Mouse (Mus musculus) intestine, postnatal 0 days (tissue): Measurements from ENCODE around the gene Papss2. TPM values are rescaled to one million over a fixed set of nuclear protein-coding genes. Genes with fewer than 3 reads are reported as not detected.
"Not testable (repeated sequence)": the region's sequence is repeated elsewhere in the genome, so short reads cannot be mapped to it uniquely, and the experiment has no call there.

Source experiments
- ATAC-seq: fragments of 200-750 bp; cut with Nextera tagmentation; 2 replicates; pipeline ENCODE4 v1.8.0; 2017; ENCODE audit warnings: mild to moderate bottlenecking, moderate TSS enrichment, moderate library complexity
- H3K27ac ChIP-seq: fragments of 300-500 bp; sonication (generic); 2 replicates; pipeline ENCODE4 v1.5.1; 2014; ENCODE audit warnings: mild to moderate bottlenecking, low read depth, low read length, moderate library complexity
- H3K27me3 ChIP-seq: fragments of 300-500 bp; sonication (generic); replicated peaks from 2 replicates; pipeline ENCODE4 v1.6.1; 2014; ENCODE audit warnings: low read length, mixed read lengths; ENCODE audit not compliant: control insufficient read depth, insufficient read depth
- H3K36me3 ChIP-seq: fragments of 300-500 bp; sonication (generic); 2 replicates; pipeline ENCODE4 v1.6.1; 2014; ENCODE audit warnings: mild to moderate bottlenecking, moderate library complexity; ENCODE audit not compliant: control insufficient read depth, insufficient read depth
- H3K4me1 ChIP-seq: fragments of 300-500 bp; sonication (generic); replicated peaks from 2 replicates; pipeline ENCODE4 v1.6.1; 2014; ENCODE audit warnings: antibody characterized with exemption, low read length, mixed read lengths; ENCODE audit not compliant: control insufficient read depth, insufficient read depth
- H3K4me2 ChIP-seq: fragments of 300-500 bp; sonication (generic); replicated peaks from 2 replicates; pipeline ENCODE4 v1.6.1; 2014; ENCODE audit warnings: low read depth, mild to moderate bottlenecking, moderate library complexity
- H3K4me3 ChIP-seq: fragments of 300-500 bp; sonication (generic); 2 replicates; pipeline ENCODE4 v1.5.1; 2014; ENCODE audit warnings: low read depth, low read length
- H3K9ac ChIP-seq: fragments of 300-500 bp; sonication (generic); 2 replicates; pipeline ENCODE4 v1.6.1; 2014; ENCODE audit warnings: mild to moderate bottlenecking, low read depth, low read length
- H3K9me3 ChIP-seq: fragments of 300-500 bp; sonication (generic); 2 replicates; pipeline ENCODE4 v1.6.1; 2016; ENCODE audit warnings: mixed run types; ENCODE audit not compliant: control insufficient read depth
- CTCF ChIP-seq: sonication (generic); IDR thresholded peaks from 2 replicates; pipeline ENCODE4 v1.5.1; 2016; ENCODE audit warnings: low read depth, mild to moderate bottlenecking, control low read depth, antibody characterized with exemption, moderate library complexity
- WGBS: fragments of 180-500 bp; shearing (Covaris S2); extraction: QIAGEN DNeasy Blood & Tissue Kit; methylation state at CpG from one replicate; pipeline ENCODE4 v1.1.7; 2014; 5-methylcytosine and 5-hydroxymethylcytosine counted together
- polyA plus RNA-seq: library from polyadenylated mRNA; unstranded; fragments of >200 nt; fragmentation: Nextera tagmentation; extraction: Ambion mirVana; gene quantifications from 2 replicates; pipeline ENCODE4 v1.2.1, GENCODE M21; 2015

The Papss2 gene
- polyA plus RNA-seq, 1 experiment from 2014 or later, result 34.7 TPM

- Histone ChIP-seq H3K4me3 (no peak overlapping the region), H3K36me3 (peaks cover 28% of the 10 kb centered on the region), H3K27me3 (no peaks in the 10 kb centered on the region), H3K27ac (no peak overlapping the region), H3K4me1 (no peaks in the 10 kb centered on the region), H3K9me3 (no peaks in the 10 kb centered on the region), H3K4me2 (no peak overlapping the region), H3K9ac (no peak overlapping the region)
- TF ChIP-seq CTCF, result no peak
- WGBS, result 88% methylated on average over 3 of the region's 3 CpGs
- ATAC-seq, result no peak
Measured at GRCm38 (mm10) chr19:32675766-32676165, 80.2 kb downstream of the Papss2 start.

- ATAC-seq, result no peak
- no peak overlapping the region for H3K9ac ChIP-seq
- WGBS, result 82% methylated on average over 2 of the region's 2 CpGs
Measured at GRCm38 (mm10) chr19:32680894-32681293, 85.3 kb downstream of the Papss2 start.

GRCm38 (mm10) chr19:32683081-32683480 is 87.5 kb downstream of the Papss2 start:
- H3K36me3 ChIP-seq, result peaks cover 30% of the 10 kb centered on the region
- 88% methylated on average over 5 of the region's 5 CpGs for WGBS

More at GRCm38 (mm10) chr19:32680894-32681293, 85.3 kb downstream of the Papss2 start:
- Histone ChIP-seq H3K36me3 (peaks cover 27% of the 10 kb centered on the region), H3K4me3 (no peak overlapping the region), H3K27ac (no peak overlapping the region), H3K27me3 (no peaks in the 10 kb centered on the region), H3K4me1 (no peaks in the 10 kb centered on the region), H3K9me3 (no peaks in the 10 kb centered on the region), H3K4me2 (no peak overlapping the region)
- no peak for TF ChIP-seq CTCF

GRCm38 (mm10) chr19:32687721-32688120 is 92.1 kb downstream of the Papss2 start:
- no peak overlapping the region for H3K27ac ChIP-seq
- H3K9ac ChIP-seq, result no peak overlapping the region
- H3K4me3 ChIP-seq, result no peak overlapping the region
- 86% methylated on average over 5 of the region's 5 CpGs for WGBS
- no peaks in the 10 kb centered on the region for H3K4me1 ChIP-seq
- TF ChIP-seq CTCF, result no peak
- H3K27me3 ChIP-seq, result no peaks in the 10 kb centered on the region
- peaks cover 22% of the 10 kb centered on the region for H3K36me3 ChIP-seq
- no peak overlapping the region for H3K4me2 ChIP-seq
- H3K9me3 ChIP-seq, result no peaks in the 10 kb centered on the region
- ATAC-seq, result no peak

More at GRCm38 (mm10) chr19:32683081-32683480, 87.5 kb downstream of the Papss2 start:
- no peak overlapping the region for H3K4me3 ChIP-seq
- H3K9me3 ChIP-seq, result no peaks in the 10 kb centered on the region
- H3K27ac ChIP-seq, result no peak overlapping the region
- H3K4me1 ChIP-seq, result no peaks in the 10 kb centered on the region
- ATAC-seq, result no peak
- H3K27me3 ChIP-seq, result no peaks in the 10 kb centered on the region
- no peak overlapping the region for H3K4me2 ChIP-seq
- no peak for TF ChIP-seq CTCF
- H3K9ac ChIP-seq, result no peak overlapping the region

GRCm38 (mm10) chr19:32688227-32688626 is 92.6 kb downstream of the Papss2 start:
- not testable (repeated sequence) for ATAC-seq, H3K27me3 ChIP-seq, H3K27ac ChIP-seq, H3K9me3 ChIP-seq, H3K4me3 ChIP-seq, H3K4me2 ChIP-seq, H3K4me1 ChIP-seq, H3K9ac ChIP-seq
- H3K36me3 ChIP-seq, result peaks cover 24% of the 10 kb centered on the region
- 72% methylated on average over 3 of the region's 3 CpGs for WGBS

- no peak overlapping the region for H3K9ac ChIP-seq
- H3K4me2 ChIP-seq, result no peak overlapping the region
- H3K36me3 ChIP-seq, result peaks cover 39% of the 10 kb centered on the region
- WGBS, result 43% methylated on average over 6 of the region's 6 CpGs
- H3K27ac ChIP-seq, result no peak overlapping the region
- ATAC-seq, result no peak
- no peaks in the 10 kb centered on the region for H3K4me1 ChIP-seq
- no peaks in the 10 kb centered on the region for H3K9me3 ChIP-seq
- H3K27me3 ChIP-seq, result no peaks in the 10 kb centered on the region
- peak; percentile 66 for TF ChIP-seq CTCF
- no peak overlapping the region for H3K4me3 ChIP-seq
Measured at GRCm38 (mm10) chr19:32689724-32690123, 94.1 kb downstream of the Papss2 start.

GRCm38 (mm10) chr19:32696674-32697073 is 101.1 kb downstream of the Papss2 start:
- Histone ChIP-seq H3K4me2 (no peak overlapping the region), H3K27ac (no peak overlapping the region), H3K27me3 (no peaks in the 10 kb centered on the region), H3K9me3 (no peaks in the 10 kb centered on the region), H3K4me1 (no peaks in the 10 kb centered on the region), H3K36me3 (peaks cover 58% of the 10 kb centered on the region), H3K9ac (no peak overlapping the region), H3K4me3 (no peak overlapping the region)
- WGBS, result 94% methylated on average over 2 of the region's 2 CpGs
- no peak for TF ChIP-seq CTCF
- no peak for ATAC-seq
